Mouse (Mus musculus): Measurements from ENCODE around the gene Cltc. TPM values are rescaled to one million over a fixed set of nuclear protein-coding genes. Genes with fewer than 3 reads are reported as not detected.

Cltc gene
- polyA plus RNA-seq, 1 experiment from 2014 or later: 143 TPM

DNA sequence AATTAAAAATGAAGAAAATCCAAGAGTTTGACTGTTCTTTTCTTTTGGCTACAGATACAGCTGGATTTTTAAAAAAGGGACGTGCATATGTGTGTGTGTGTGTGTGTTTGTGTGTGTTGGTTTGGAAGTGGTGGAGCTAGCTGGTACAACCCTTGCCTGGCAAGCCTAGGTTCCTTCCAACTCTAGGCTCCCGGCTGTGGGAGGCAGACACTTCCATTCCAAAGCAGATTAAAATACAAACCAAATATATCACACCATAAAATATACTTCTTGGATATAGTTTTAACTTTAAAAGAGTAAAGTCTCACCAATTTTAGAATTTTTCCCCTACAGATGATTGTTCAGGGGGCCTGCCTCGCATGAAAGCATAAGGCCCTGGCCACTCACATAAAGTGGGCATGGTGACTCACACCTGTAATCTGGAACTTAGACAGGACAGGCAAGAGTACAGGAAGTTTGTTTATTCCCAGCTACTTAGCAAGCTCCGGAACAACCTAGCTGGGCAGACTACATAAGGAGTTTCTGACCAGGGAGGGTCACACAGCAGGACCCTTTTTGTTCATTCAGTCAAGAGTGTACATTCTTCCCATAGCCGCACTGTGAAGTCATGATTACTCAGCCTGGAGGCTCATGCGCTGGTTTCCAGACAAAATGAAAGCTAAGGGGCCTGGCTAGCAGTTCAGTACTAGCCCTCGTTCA, 111.1 kb downstream of the Cltc start:
- H3K27ac ChIP-seq (replicated peaks; ENCODE audit: low read depth, low read length): no peak overlapping the region
- no peaks in the 10 kb centered on the region for H3K27me3 ChIP-seq (ENCODE audit: control insufficient read depth, insufficient read depth, low read length)

DNA sequence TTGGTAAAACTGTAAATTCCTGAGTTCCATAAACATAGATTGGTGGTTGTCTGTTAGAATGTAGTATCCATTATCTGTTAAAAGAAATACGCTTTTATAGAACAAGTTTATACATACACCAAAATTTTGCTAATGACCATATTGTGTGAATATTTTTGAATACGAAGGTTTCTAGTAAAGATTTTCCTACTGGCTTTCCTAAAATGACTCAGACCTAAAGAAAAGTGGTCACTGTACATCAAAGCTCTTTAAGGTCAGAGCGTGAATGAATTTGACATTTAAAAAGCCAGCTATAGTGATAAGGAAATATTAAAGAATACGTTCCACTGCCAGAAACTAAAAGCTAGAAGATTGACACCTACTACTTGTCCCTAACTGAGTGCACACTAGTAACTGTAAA, 112.8 kb downstream of the Cltc start:
- Histone ChIP-seq H3K27me3 (ENCODE audit: control insufficient read depth, insufficient read depth, low read length) (no peaks in the 10 kb centered on the region), H3K4me2 (ENCODE audit: low read depth, severe bottlenecking) (no peak overlapping the region), H3K36me3 (ENCODE audit: control insufficient read depth, insufficient read depth, low read length) (no peaks in the 10 kb centered on the region; the same call in 1 of the 2 replicates), H3K9ac (ENCODE audit: low read length) (no peak overlapping the region), H3K9me3 (ENCODE audit: control insufficient read depth, low read length) (no peaks in the 10 kb centered on the region), H3K27ac (replicated peaks; ENCODE audit: low read depth, low read length) (no peak overlapping the region), H3K4me3 (ENCODE audit: low read depth, low read length) (no peak overlapping the region), H3K4me1 (ENCODE audit: control insufficient read depth, insufficient read depth, low read length) (no peaks in the 10 kb centered on the region)
- 95% methylated on average over 4 of the region's 4 CpGs for WGBS
- ATAC-seq (ENCODE audit: insufficient number of reproducible peaks, low FRiP score, low TSS enrichment, low read depth) (no peak), DNase-seq (ENCODE audit: low spot score) (no peak)

More for the DNA sequence above, 111.1 kb downstream of the Cltc start:
- WGBS: 84% methylated on average over 7 of the region's 7 CpGs
- Histone ChIP-seq H3K4me3 (ENCODE audit: low read depth, low read length) (no peak overlapping the region), H3K4me2 (ENCODE audit: low read depth, severe bottlenecking) (no peak overlapping the region), H3K4me1 (ENCODE audit: control insufficient read depth, insufficient read depth, low read length) (no peaks in the 10 kb centered on the region), H3K36me3 (ENCODE audit: control insufficient read depth, insufficient read depth, low read length) (no peaks in the 10 kb centered on the region; the same call in 1 of the 2 replicates), H3K9me3 (ENCODE audit: control insufficient read depth, low read length) (no peaks in the 10 kb centered on the region), H3K9ac (ENCODE audit: low read length) (no peak overlapping the region)
- ATAC-seq (ENCODE audit: insufficient number of reproducible peaks, low FRiP score, low TSS enrichment, low read depth) (no peak), DNase-seq (ENCODE audit: low spot score) (no peak)

Other genes with a start within 250 kb of the Cltc start
- gene Rps6kb1, start 212.8 kb downstream of the Cltc start, polyA plus RNA-seq (2014; fragmentation: Nextera tagmentation; extraction: Ambion mirVana): 63.2 and 64.0 TPM in 2 replicates
- 10.7 and 15.2 TPM in 2 replicates for gene Tubd1, start 212.6 kb downstream of the Cltc start, polyA plus RNA-seq (2014; fragmentation: Nextera tagmentation; extraction: Ambion mirVana)
- gene Vmp1, start 73.7 kb downstream of the Cltc start, polyA plus RNA-seq (2014; fragmentation: Nextera tagmentation; extraction: Ambion mirVana): 77.3 and 88.7 TPM in 2 replicates
- gene Ptrh2, start 73.6 kb downstream of the Cltc start, polyA plus RNA-seq (2014; fragmentation: Nextera tagmentation; extraction: Ambion mirVana): 43.6 and 45.4 TPM in 2 replicates
- 40.2 and 43.8 TPM in 2 replicates for gene Dhx40, start 50.2 kb upstream of the Cltc start, polyA plus RNA-seq (2014; fragmentation: Nextera tagmentation; extraction: Ambion mirVana)
- gene Ypel2, start 236.1 kb upstream of the Cltc start, polyA plus RNA-seq (2014; fragmentation: Nextera tagmentation; extraction: Ambion mirVana): 7.0 and 7.2 TPM in 2 replicates